Mouse (Mus musculus) kidney, adult 2 months (tissue): ENCODE results near the gene Adck2.

ENCODE experiments used
- CTCF ChIP-seq: fragments of 200-500 bp; conservative IDR thresholded peaks from 2 replicates; pipeline ENCODE4 v1.5.1; 2011; ENCODE audit warnings: low read depth, mild to moderate bottlenecking, control low read depth, low read length, moderate library complexity, mixed read lengths; ENCODE audit not compliant: insufficient read depth, insufficient read length
- POLR2A ChIP-seq: fragments of 200-500 bp; IDR thresholded peaks from one replicate; pipeline ENCODE4 v1.6.1; 2011; ENCODE audit warnings: low read depth, low read length, control low read depth

DNA sequence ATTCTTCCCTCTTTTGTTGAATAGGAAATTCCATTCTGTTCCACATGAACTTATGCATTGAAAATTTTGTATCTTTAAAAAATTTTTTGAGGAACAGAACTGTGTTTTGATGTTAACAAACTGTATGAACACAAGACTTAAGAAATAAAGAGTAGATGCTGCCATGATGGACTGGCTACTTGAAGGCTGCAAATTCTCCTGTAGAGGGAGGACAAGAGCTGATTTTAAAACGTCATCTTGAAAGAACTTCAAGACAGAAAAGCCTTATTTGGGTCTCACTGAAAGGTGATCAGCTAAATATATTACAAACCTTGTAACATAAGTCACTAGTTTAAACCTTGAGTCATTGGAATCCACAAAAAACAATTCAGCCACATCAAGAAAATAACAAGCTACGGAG lies 36.5 kb downstream of the Adck2 start:
- TF ChIP-seq CTCF = no peak
- TF ChIP-seq POLR2A = no peak
